24 mouse cellular contexts compared by ENCODE assay signal in the genomic region with DNA sequence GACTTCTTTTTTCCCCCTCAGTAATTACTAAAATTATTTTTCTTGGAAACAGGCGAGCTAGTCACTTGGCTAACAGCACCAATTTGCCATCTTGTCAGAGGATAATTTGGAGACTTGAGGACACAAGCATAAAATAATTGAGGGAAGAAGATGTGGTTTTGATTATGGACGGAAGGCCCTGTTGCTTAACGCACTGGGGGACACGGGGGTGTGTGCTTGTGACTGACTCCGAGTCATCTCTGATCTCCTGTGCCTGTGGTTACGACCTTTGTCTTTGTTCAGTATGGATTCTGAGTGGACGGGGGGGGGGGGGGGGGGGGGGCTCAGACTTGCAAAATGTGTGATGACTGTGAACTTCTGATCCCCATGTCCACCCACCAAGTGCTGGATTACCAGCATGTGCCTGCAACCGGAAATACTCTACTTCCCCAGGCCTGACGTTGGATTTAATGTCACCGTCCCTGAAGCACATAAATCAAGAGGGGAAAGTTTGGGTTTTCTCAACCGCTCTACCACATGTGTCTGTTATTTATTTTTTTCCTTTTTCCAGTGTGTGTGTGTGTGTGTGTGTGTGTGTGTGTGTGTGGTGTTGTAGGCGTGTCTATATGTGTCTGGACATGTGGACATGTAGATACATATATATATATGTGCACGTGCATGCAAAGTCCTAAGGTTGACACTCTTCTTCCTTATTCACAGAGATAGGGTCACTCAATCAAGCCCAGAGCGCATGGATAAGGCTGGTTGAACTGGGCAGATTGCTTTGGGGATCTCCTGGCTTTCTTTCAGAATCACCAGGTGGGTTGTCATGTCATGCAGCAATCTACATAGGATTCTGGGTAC.
A peak's percentile ranks its signal among the peaks of the same experiment; 100 is the strongest.
DNase-seq lines count a peak whose midpoint lies in the region; ATAC-seq lines count a peak whose summit lies in the region.
"Had no signal": no experiment of that assay in that cellular context is flagged by ENCODE, and none has a peak within 500 bp of the region (broad histone marks: within the 10 kb centered on the region; RNA-seq: fewer than 3 reads in every experiment).

No protein-coding gene starts in this region.

- no peak for DNase-seq in kidney, adult 11 months
- DNase-seq in heart, adult 18-20 months: no peak
- no peak for DNase-seq in thymus, adult 18-20 months
- DNase-seq: adrenal gland, adult 8-10 months; cerebellum, adult 11 months; cerebellum, postnatal 36 days; gastrocnemius, postnatal 25 days; heart, postnatal 10 days; kidney, postnatal 25 days; lung, adult 2 months; right cerebral cortex, postnatal 25 days; thymus, postnatal 14 days had no signal

- H3K36me3 ChIP-seq in kidney, embryonic 14.5 days (ENCODE audit: control insufficient read depth, insufficient read depth, low read length): no peaks in the 10 kb centered on the region
- H3K36me3 ChIP-seq: embryonic facial prominence, embryonic 13.5 days had no signal

- no peaks in the 10 kb centered on the region for H3K9me3 ChIP-seq in kidney, embryonic 14.5 days (ENCODE audit: control insufficient read depth, low read length)
- H3K9me3 ChIP-seq: embryonic facial prominence, embryonic 13.5 days; forebrain, embryonic 10.5 days; heart, embryonic 10.5 days; hindbrain, embryonic 15.5 days; megakaryocyte, embryonic 14.5 days; neural tube, embryonic 13.5 days had no signal

- no peak overlapping the region for H3K4me2 ChIP-seq in kidney, embryonic 14.5 days (replicated peaks; ENCODE audit: low read depth, low read length)
- H3K4me2 ChIP-seq: embryonic facial prominence, embryonic 13.5 days; hindbrain, embryonic 15.5 days; neural tube, embryonic 13.5 days had no signal

- no peak overlapping the region for H3K4me3 ChIP-seq in kidney, embryonic 14.5 days (ENCODE audit: low read length)
- H3K4me3 ChIP-seq: embryonic facial prominence, embryonic 13.5 days; forebrain, embryonic 10.5 days; heart, embryonic 10.5 days; hindbrain, embryonic 15.5 days; megakaryocyte, embryonic 14.5 days; neural tube, embryonic 13.5 days had no signal

- ATAC-seq in kidney, embryonic 14.5 days (ENCODE audit: low FRiP score, low TSS enrichment): 0 out of 2 replicates have a peak, but pooled peaks have one; percentile 20
- peak; percentile 51 for ATAC-seq in CD4-positive, CD25-positive, alpha-beta regulatory T cell, adult 4 months
- peak; percentile 93 for ATAC-seq in common myeloid progenitor, adult 5-6 weeks (replicated peaks; ENCODE audit: low read depth, poor library complexity, severe bottlenecking)
- peak; percentile 81 for ATAC-seq in megakaryocyte progenitor cell, adult 5-6 weeks (replicated peaks; ENCODE audit: poor library complexity)
- no peak for ATAC-seq in erythroblast, adult 5-6 weeks (replicated peaks; ENCODE audit: low FRiP score, poor library complexity, severe bottlenecking)

- H3K9ac ChIP-seq in kidney, embryonic 14.5 days (ENCODE audit: low read depth, low read length): no peak overlapping the region
- H3K9ac ChIP-seq: embryonic facial prominence, embryonic 13.5 days; hindbrain, embryonic 15.5 days; neural tube, embryonic 13.5 days had no signal

- H3K27ac ChIP-seq in kidney, embryonic 14.5 days (ENCODE audit: low read depth, low read length): no peak overlapping the region
- H3K27ac ChIP-seq: forebrain, embryonic 10.5 days; heart, embryonic 10.5 days; hindbrain, embryonic 15.5 days; neural tube, embryonic 13.5 days; stomach, postnatal 0 days had no signal

- no peaks in the 10 kb centered on the region for H3K4me1 ChIP-seq in kidney, embryonic 14.5 days (ENCODE audit: control insufficient read depth, insufficient read depth, low read length)
- H3K4me1 ChIP-seq: heart, embryonic 10.5 days; hindbrain, embryonic 15.5 days; megakaryocyte, embryonic 14.5 days; neural tube, embryonic 13.5 days had no signal

- whole genome bisulfite sequencing in kidney, embryonic 14.5 days: 55% methylated on average over 14 of the region's 14 CpGs

- no peaks in the 10 kb centered on the region for H3K27me3 ChIP-seq in kidney, embryonic 14.5 days (ENCODE audit: control insufficient read depth, insufficient read depth, low read length)
- H3K27me3 ChIP-seq: hindbrain, embryonic 15.5 days; megakaryocyte, embryonic 14.5 days; neural tube, embryonic 13.5 days had no signal
